Mouse (Mus musculus): Measurements from ENCODE around the gene Pkib. TPM values are rescaled to one million over a fixed set of nuclear protein-coding genes. Genes with fewer than 3 reads are reported as not detected.

Pkib gene
- polyA plus RNA-seq, 1 experiment from 2014 or later = 2.2 TPM

DNA sequence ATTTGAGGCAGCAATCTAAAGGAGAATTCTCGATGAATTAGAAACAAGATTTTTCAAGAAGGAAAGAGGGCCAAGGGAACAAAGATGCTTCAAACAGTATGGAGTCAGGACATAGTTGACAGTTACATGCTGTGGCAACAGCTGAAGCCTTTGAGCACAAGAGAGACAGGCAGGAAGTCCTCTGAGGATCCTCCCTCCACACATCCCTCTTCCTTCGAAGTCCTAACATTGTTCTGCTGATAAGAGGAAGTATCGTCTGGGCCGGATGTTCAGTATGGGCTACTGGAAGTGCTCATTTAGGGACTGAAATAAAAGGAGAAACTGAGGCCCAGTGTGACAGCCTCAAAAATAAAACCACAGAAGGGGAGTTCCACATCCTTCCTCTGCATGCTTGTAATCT lies 5.2 kb downstream of the Pkib start:
- Histone ChIP-seq H3K9ac (replicated peaks; ENCODE audit: low read depth, low read length) (no peak overlapping the region), H3K27me3 (replicated peaks; ENCODE audit: control insufficient read depth, insufficient read depth, low read length) (no peaks in the 10 kb centered on the region), H3K4me1 (replicated peaks; ENCODE audit: control insufficient read depth, insufficient read depth, low read length) (peaks cover 8% of the 10 kb centered on the region), H3K36me3 (ENCODE audit: control insufficient read depth, insufficient read depth) (no peaks in the 10 kb centered on the region), H3K4me2 (ENCODE audit: low read length) (no peak overlapping the region), H3K27ac (ENCODE audit: low read length) (no peak overlapping the region), H3K9me3 (ENCODE audit: control insufficient read depth, low read length) (no peaks in the 10 kb centered on the region), H3K4me3 (replicated peaks; ENCODE audit: low read length) (no peak overlapping the region)
- 83% methylated on average over 4 of the region's 4 CpGs for WGBS
- no peak for ATAC-seq

DNA sequence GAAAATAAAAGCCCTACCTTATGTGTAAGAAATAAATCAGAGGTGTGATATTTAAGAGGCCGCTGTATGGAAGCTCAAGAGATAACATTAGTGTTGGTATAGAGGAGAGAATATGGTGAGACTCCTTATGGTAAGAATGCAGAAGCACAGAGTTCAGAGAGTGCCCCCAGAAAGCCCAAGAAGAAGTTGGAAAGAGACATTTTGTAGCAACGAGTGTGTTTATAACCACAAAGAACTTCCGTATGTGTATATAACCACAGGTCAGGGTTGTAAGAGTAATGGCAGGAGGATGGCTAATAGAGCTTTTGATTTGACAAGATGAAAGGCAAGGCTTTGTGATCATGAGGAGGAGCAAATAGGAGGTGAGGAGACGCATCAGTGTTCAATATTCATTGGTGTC lies 6.5 kb downstream of the Pkib start:
- no peak overlapping the region for H3K27ac ChIP-seq (ENCODE audit: low read length)
- no peak overlapping the region for H3K4me2 ChIP-seq (ENCODE audit: low read length)
- H3K4me1 ChIP-seq (replicated peaks; ENCODE audit: control insufficient read depth, insufficient read depth, low read length) = no peaks in the 10 kb centered on the region
- WGBS = 89% methylated on average over 4 of the region's 4 CpGs
- no peaks in the 10 kb centered on the region for H3K9me3 ChIP-seq (ENCODE audit: control insufficient read depth, low read length)
- H3K36me3 ChIP-seq (ENCODE audit: control insufficient read depth, insufficient read depth) = no peaks in the 10 kb centered on the region
- ATAC-seq = no peak
- H3K9ac ChIP-seq (replicated peaks; ENCODE audit: low read depth, low read length) = no peak overlapping the region
- no peaks in the 10 kb centered on the region for H3K27me3 ChIP-seq (replicated peaks; ENCODE audit: control insufficient read depth, insufficient read depth, low read length)
- no peak overlapping the region for H3K4me3 ChIP-seq (replicated peaks; ENCODE audit: low read length)

DNA sequence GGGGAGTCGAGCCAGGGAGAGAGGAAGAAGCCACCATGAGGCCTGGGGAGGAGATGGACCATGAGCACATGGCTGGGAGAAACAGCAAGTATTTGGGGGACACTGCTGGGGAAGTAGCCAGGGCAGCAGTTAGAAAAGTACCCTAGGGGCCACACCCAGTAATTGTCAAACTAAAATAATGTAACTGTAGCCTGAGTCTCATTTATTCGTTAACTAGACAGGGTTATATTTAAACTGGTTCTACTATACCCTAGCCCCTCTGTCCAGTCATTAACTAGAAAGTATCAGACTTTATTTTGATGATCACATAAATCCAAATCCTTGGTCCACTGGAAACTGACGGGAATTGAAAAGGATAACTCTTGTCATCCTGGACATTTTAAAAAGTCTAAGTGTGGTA lies 7.8 kb downstream of the Pkib start:
- WGBS = 68% methylated on average over 3 of the region's 3 CpGs
- H3K9me3 ChIP-seq (ENCODE audit: control insufficient read depth, low read length) = no peaks in the 10 kb centered on the region
- H3K4me2 ChIP-seq (ENCODE audit: low read length) = no peak overlapping the region
- no peak overlapping the region for H3K4me3 ChIP-seq (replicated peaks; ENCODE audit: low read length)
- H3K36me3 ChIP-seq (ENCODE audit: control insufficient read depth, insufficient read depth) = no peaks in the 10 kb centered on the region
- no peak for ATAC-seq
- no peak overlapping the region for H3K9ac ChIP-seq (replicated peaks; ENCODE audit: low read depth, low read length)
- no peak overlapping the region for H3K27ac ChIP-seq (ENCODE audit: low read length)
- no peaks in the 10 kb centered on the region for H3K4me1 ChIP-seq (replicated peaks; ENCODE audit: control insufficient read depth, insufficient read depth, low read length)
- no peaks in the 10 kb centered on the region for H3K27me3 ChIP-seq (replicated peaks; ENCODE audit: control insufficient read depth, insufficient read depth, low read length)

DNA sequence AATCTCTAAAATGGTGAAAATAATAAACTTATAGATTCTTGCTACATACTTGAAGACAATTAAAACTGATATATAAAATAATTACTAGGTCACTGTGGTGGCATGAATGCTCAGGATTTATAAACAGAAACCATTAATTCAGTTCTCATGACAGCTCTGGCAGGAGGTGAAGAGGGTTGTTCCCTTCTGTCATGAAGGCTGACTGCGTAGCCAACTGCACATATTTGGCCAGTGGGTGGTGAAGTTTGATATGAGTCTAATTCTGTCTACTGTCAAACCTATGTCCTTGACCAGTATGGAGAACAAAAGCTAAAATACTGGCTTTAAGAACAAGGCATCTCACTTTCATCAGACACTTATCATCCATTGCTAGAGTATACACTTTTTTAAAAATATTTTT lies 21.5 kb downstream of the Pkib start:
- no peak for ATAC-seq
- H3K9ac ChIP-seq (replicated peaks; ENCODE audit: low read depth, low read length) = no peak overlapping the region
- no peak overlapping the region for H3K4me3 ChIP-seq (replicated peaks; ENCODE audit: low read length)
- H3K27ac ChIP-seq (ENCODE audit: low read length) = no peak overlapping the region
- H3K9me3 ChIP-seq (ENCODE audit: control insufficient read depth, low read length) = no peaks in the 10 kb centered on the region
- WGBS = 91% methylated on average over 1 of the region's 1 CpGs
- H3K36me3 ChIP-seq (ENCODE audit: control insufficient read depth, insufficient read depth) = no peaks in the 10 kb centered on the region
- no peak overlapping the region for H3K4me2 ChIP-seq (ENCODE audit: low read length)
- H3K4me1 ChIP-seq (replicated peaks; ENCODE audit: control insufficient read depth, insufficient read depth, low read length) = no peaks in the 10 kb centered on the region
- H3K27me3 ChIP-seq (replicated peaks; ENCODE audit: control insufficient read depth, insufficient read depth, low read length) = no peaks in the 10 kb centered on the region

GRCm38 (mm10) chr10:57660505-57660904 lies 28.7 kb downstream of the Pkib start:
- no peak overlapping the region for H3K4me3 ChIP-seq (replicated peaks; ENCODE audit: low read length)

DNA sequence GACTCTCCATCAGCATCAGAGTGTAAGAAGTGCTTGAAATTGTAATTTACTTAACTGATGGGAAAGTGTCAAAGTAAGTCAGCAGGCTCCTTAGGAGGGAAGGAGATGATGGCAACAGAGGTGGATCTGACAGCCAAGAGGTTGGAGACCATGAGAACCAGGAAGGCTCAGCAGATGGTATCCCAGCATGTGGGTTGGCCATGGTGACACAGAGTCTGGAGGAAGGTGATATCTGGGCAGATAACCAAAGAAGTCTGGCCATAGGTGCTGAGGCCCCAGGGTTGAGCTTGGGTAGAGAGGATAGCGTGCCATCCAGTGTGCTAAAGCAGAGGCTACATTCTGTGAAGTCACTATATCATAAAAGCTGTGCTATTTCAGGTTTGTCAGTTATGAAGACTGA lies 32.0 kb downstream of the Pkib start:
- WGBS = 86% methylated on average over 1 of the region's 1 CpGs
- Histone ChIP-seq H3K36me3 (ENCODE audit: control insufficient read depth, insufficient read depth) (no peaks in the 10 kb centered on the region), H3K4me3 (replicated peaks; ENCODE audit: low read length) (no peak overlapping the region), H3K4me1 (replicated peaks; ENCODE audit: control insufficient read depth, insufficient read depth, low read length) (no peaks in the 10 kb centered on the region), H3K27me3 (replicated peaks; ENCODE audit: control insufficient read depth, insufficient read depth, low read length) (no peaks in the 10 kb centered on the region), H3K27ac (ENCODE audit: low read length) (no peak overlapping the region), H3K9me3 (ENCODE audit: control insufficient read depth, low read length) (no peaks in the 10 kb centered on the region), H3K4me2 (ENCODE audit: low read length) (no peak overlapping the region), H3K9ac (replicated peaks; ENCODE audit: low read depth, low read length) (no peak overlapping the region)
- ATAC-seq = no peak

More at GRCm38 (mm10) chr10:57660505-57660904, 28.7 kb downstream of the Pkib start:
- no peaks in the 10 kb centered on the region for H3K27me3 ChIP-seq (replicated peaks; ENCODE audit: control insufficient read depth, insufficient read depth, low read length)
- ATAC-seq = no peak
- H3K4me2 ChIP-seq (ENCODE audit: low read length) = no peak overlapping the region
- H3K4me1 ChIP-seq (replicated peaks; ENCODE audit: control insufficient read depth, insufficient read depth, low read length) = no peaks in the 10 kb centered on the region
- no peak overlapping the region for H3K9ac ChIP-seq (replicated peaks; ENCODE audit: low read depth, low read length)
- 92% methylated on average over 3 of the region's 3 CpGs for WGBS
- no peaks in the 10 kb centered on the region for H3K36me3 ChIP-seq (ENCODE audit: control insufficient read depth, insufficient read depth)
- no peaks in the 10 kb centered on the region for H3K9me3 ChIP-seq (ENCODE audit: control insufficient read depth, low read length)
- H3K27ac ChIP-seq (ENCODE audit: low read length) = no peak overlapping the region

GRCm38 (mm10) chr10:57664253-57664652 lies 32.5 kb downstream of the Pkib start:
- no peak overlapping the region for H3K27ac ChIP-seq (ENCODE audit: low read length)
- no peaks in the 10 kb centered on the region for H3K9me3 ChIP-seq (ENCODE audit: control insufficient read depth, low read length)
- H3K4me3 ChIP-seq (replicated peaks; ENCODE audit: low read length) = no peak overlapping the region
- H3K9ac ChIP-seq (replicated peaks; ENCODE audit: low read depth, low read length) = no peak overlapping the region
- no peaks in the 10 kb centered on the region for H3K4me1 ChIP-seq (replicated peaks; ENCODE audit: control insufficient read depth, insufficient read depth, low read length)
- no peaks in the 10 kb centered on the region for H3K36me3 ChIP-seq (ENCODE audit: control insufficient read depth, insufficient read depth)
- H3K27me3 ChIP-seq (replicated peaks; ENCODE audit: control insufficient read depth, insufficient read depth, low read length) = no peaks in the 10 kb centered on the region
- WGBS = 94% methylated on average over 2 of the region's 2 CpGs
- no peak overlapping the region for H3K4me2 ChIP-seq (ENCODE audit: low read length)
- no peak for ATAC-seq

DNA sequence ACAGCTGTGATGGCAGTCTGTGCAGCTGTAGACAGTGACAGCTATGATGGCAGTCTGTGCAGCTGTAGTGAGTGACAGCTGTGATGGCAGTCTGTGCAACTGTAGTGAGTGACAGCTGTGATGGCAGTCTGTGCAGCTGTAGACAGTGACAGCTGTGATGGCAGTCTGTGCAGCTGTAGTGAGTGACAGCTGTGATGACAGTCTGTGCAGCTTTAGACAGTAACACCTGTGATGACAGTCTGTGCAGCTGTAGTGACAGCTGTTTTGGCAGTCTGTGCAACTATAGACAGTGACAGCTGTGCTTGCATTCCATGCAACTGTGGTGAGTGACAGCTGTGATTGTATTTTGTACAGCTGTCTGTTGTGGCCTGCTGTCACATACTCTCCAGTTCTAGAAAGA lies 44.0 kb downstream of the Pkib start:
- no peak for ATAC-seq
- Histone ChIP-seq H3K9me3 (ENCODE audit: control insufficient read depth, low read length) (no peaks in the 10 kb centered on the region), H3K4me1 (replicated peaks; ENCODE audit: control insufficient read depth, insufficient read depth, low read length) (no peaks in the 10 kb centered on the region), H3K9ac (replicated peaks; ENCODE audit: low read depth, low read length) (no peak overlapping the region), H3K36me3 (ENCODE audit: control insufficient read depth, insufficient read depth) (no peaks in the 10 kb centered on the region), H3K27me3 (replicated peaks; ENCODE audit: control insufficient read depth, insufficient read depth, low read length) (no peaks in the 10 kb centered on the region), H3K4me2 (ENCODE audit: low read length) (no peak overlapping the region), H3K27ac (ENCODE audit: low read length) (no peak overlapping the region), H3K4me3 (replicated peaks; ENCODE audit: low read length) (no peak overlapping the region)

- no peak for ATAC-seq
- WGBS = 83% methylated on average over 3 of the region's 3 CpGs
- no peak overlapping the region for H3K4me3 ChIP-seq (replicated peaks; ENCODE audit: low read length)
Observed at GRCm38 (mm10) chr10:57687999-57688398, 56.2 kb downstream of the Pkib start.

DNA sequence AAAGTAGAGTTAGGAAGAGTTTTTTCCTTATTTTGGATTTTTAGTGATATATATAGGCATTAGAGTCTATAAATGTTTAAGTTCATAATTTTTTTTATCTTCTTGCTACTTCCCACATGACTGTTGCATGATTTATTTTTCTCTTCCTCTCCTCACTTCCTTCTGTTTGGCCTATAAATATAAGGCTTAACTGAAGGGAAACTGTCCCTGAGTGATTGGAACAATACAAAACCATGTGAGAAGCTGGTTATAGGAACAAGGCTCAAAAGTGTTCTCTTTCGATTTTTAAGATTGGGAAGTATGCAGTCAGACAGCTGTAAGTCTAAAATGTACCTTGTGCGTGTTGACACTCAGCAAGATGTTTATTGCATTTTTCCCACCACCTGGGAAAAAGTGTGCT lies 58.4 kb downstream of the Pkib start:
- H3K4me1 ChIP-seq (replicated peaks; ENCODE audit: control insufficient read depth, insufficient read depth, low read length) = no peaks in the 10 kb centered on the region
- no peaks in the 10 kb centered on the region for H3K36me3 ChIP-seq (ENCODE audit: control insufficient read depth, insufficient read depth)
- no peak overlapping the region for H3K4me3 ChIP-seq (replicated peaks; ENCODE audit: low read length)
- ATAC-seq = no peak
- H3K9ac ChIP-seq (replicated peaks; ENCODE audit: low read depth, low read length) = no peak overlapping the region
- 82% methylated on average over 2 of the region's 2 CpGs for WGBS
- no peaks in the 10 kb centered on the region for H3K9me3 ChIP-seq (ENCODE audit: control insufficient read depth, low read length)
- H3K27me3 ChIP-seq (replicated peaks; ENCODE audit: control insufficient read depth, insufficient read depth, low read length) = no peaks in the 10 kb centered on the region
- H3K4me2 ChIP-seq (ENCODE audit: low read length) = no peak overlapping the region
- no peak overlapping the region for H3K27ac ChIP-seq (ENCODE audit: low read length)

More at GRCm38 (mm10) chr10:57687999-57688398, 56.2 kb downstream of the Pkib start:
- no peak overlapping the region for H3K4me2 ChIP-seq (ENCODE audit: low read length)
- no peak overlapping the region for H3K9ac ChIP-seq (replicated peaks; ENCODE audit: low read depth, low read length)
- no peaks in the 10 kb centered on the region for H3K27me3 ChIP-seq (replicated peaks; ENCODE audit: control insufficient read depth, insufficient read depth, low read length)
- H3K36me3 ChIP-seq (ENCODE audit: control insufficient read depth, insufficient read depth) = no peaks in the 10 kb centered on the region
- H3K27ac ChIP-seq (ENCODE audit: low read length) = no peak overlapping the region
- H3K4me1 ChIP-seq (replicated peaks; ENCODE audit: control insufficient read depth, insufficient read depth, low read length) = no peaks in the 10 kb centered on the region
- H3K9me3 ChIP-seq (ENCODE audit: control insufficient read depth, low read length) = no peaks in the 10 kb centered on the region
